Mouse (Mus musculus) layer of hippocampus, adult 8-10 months (tissue): ENCODE data around the gene Agr2. TPM values are rescaled to one million over a fixed set of nuclear protein-coding genes. Genes with fewer than 3 reads are reported as not detected.

Experiments
- total RNA-seq, 4 experiments: library from RNA; stranded (reverse); gene quantifications; 2 replicates each; pipeline ENCODE4 v1.2.4; 2022

The Agr2 gene
- total RNA-seq, 4 experiments from 2014 or later: not detected

Other genes starting within 250 kb of the Agr2 start
- gene Agr3, start 67.3 kb upstream of the Agr2 start, total RNA-seq: not detected
- gene Tspan13, start 49.6 kb downstream of the Agr2 start, total RNA-seq: 100 to 1,000 TPM; 238 to 276 (median 249) TPM
- 10 to 100 TPM; 49.3 to 59.4 (median 54.0) TPM for gene Ankmy2, start 164.2 kb downstream of the Agr2 start, total RNA-seq
- 10 to 100 TPM; 50.8 to 60.5 (median 56.9) TPM for gene Bzw2, start 165.2 kb downstream of the Agr2 start, total RNA-seq